Mouse (Mus musculus): ENCODE data around the gene Trrap. TPM values are rescaled to one million over a fixed set of nuclear protein-coding genes. Genes with fewer than 3 reads are reported as not detected.

Gene Trrap
- polyA plus RNA-seq, 1 experiment: 60.3 TPM

- TF ChIP-seq CTCF (IDR thresholded peaks at IDR 0.05; ENCODE audit: extremely low read depth, insufficient read length, insufficient replicate concordance, low read depth, low read length) (no peak), POLR2A (IDR thresholded peaks at IDR 0.05; ENCODE audit: low read depth, low read length) (no peak)
- 87% methylated on average over 14 of the region's 14 CpGs for WGBS
- Histone ChIP-seq H3K27me3 (ENCODE audit: control insufficient read depth, insufficient read depth, low read length) (no peaks in the 10 kb centered on the region), H3K4me1 (ENCODE audit: control insufficient read depth, insufficient read depth, insufficient read length, low read length) (no peaks in the 10 kb centered on the region), H3K4me3 (ENCODE audit: low read depth, low read length) (no peak overlapping the region), H3K27ac (ENCODE audit: insufficient read depth, low read depth, low read length) (no peak overlapping the region), H3K36me3 (ENCODE audit: control insufficient read depth, insufficient read depth, low read length) (peaks cover 71% of the 10 kb centered on the region)
These were observed 114.3 kb downstream of the Trrap start for GRCm38 (mm10) chr5:144881670-144882399.

DNA sequence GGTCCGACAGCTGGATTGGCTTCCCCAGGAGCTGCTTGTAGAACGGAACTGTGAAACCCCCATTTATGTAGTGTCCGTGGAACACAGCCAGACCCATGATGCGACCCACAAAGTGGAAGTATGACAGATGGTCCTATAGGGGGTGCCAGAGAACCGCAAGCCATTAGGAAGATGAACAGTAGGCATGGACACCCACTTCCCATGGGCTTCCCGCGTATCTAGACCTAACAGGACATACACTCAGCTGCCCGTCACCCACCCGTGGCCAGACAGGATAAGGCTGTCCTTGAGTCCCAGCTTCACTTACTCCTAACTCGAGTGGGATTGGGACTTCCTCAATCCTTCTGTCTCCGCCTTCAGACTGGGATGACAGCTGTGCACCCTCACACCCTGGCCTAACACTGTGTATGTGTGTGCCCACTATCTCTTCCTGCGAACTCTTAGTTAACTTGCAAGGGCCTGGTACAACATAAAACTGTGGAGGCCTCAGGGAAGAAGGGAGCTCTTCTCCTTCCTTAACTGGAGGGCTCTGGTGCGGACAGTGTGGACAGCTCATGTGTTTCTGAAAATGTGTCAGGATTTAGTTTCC, 117.2 kb downstream of the Trrap start:
- Histone ChIP-seq H3K27ac (ENCODE audit: insufficient read depth, low read depth, low read length) (no peak overlapping the region), H3K4me3 (ENCODE audit: low read depth, low read length) (no peak overlapping the region), H3K27me3 (ENCODE audit: control insufficient read depth, insufficient read depth, low read length) (no peaks in the 10 kb centered on the region), H3K36me3 (ENCODE audit: control insufficient read depth, insufficient read depth, low read length) (peaks cover 76% of the 10 kb centered on the region), H3K4me1 (ENCODE audit: control insufficient read depth, insufficient read depth, insufficient read length, low read length) (no peaks in the 10 kb centered on the region)
- WGBS: 77% methylated on average over 13 of the region's 13 CpGs
- TF ChIP-seq CTCF (IDR thresholded peaks at IDR 0.05; ENCODE audit: extremely low read depth, insufficient read length, insufficient replicate concordance, low read depth, low read length) (no peak), POLR2A (IDR thresholded peaks at IDR 0.05; ENCODE audit: low read depth, low read length) (no peak)

DNA sequence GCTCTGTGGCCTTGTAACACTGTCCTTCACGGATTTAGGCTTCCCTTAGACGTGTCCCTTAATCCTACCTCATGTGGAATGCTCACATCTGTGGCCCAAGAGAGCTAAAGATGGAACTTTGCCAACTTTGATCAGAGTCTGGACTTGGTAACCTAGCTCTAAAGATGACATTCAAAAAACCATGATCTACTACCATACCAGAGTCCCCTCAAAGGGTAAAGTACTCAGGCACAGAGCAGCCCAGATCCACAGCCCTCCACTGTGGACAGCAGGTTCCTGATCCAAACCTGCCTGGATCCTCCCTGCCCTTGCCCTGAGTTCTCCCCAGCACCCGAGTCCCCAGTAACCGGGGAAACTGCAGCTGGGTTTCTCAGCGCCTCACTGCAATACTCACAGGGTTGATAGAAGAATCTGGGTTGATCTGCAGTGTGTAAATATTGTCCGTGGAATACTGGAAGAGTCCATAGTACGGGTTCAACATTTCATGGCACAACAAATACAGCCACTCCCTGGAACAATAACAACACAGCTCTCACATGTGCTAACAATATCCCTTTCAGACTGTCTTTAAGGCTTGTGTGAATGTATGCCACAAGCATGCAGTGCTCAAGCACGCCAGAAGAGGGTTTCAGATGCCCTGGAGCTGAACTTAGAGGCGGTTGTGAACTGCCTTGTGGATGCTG, 118.6 kb downstream of the Trrap start:
- Histone ChIP-seq H3K4me3 (ENCODE audit: low read depth, low read length) (no peak overlapping the region), H3K27ac (ENCODE audit: insufficient read depth, low read depth, low read length) (no peak overlapping the region), H3K27me3 (ENCODE audit: control insufficient read depth, insufficient read depth, low read length) (no peaks in the 10 kb centered on the region), H3K4me1 (ENCODE audit: control insufficient read depth, insufficient read depth, insufficient read length, low read length) (no peaks in the 10 kb centered on the region), H3K36me3 (ENCODE audit: control insufficient read depth, insufficient read depth, low read length) (peaks cover 69% of the 10 kb centered on the region)
- WGBS: 73% methylated on average over 9 of the region's 9 CpGs
- TF ChIP-seq POLR2A (IDR thresholded peaks at IDR 0.05; ENCODE audit: low read depth, low read length) (no peak), CTCF (IDR thresholded peaks at IDR 0.05; ENCODE audit: extremely low read depth, insufficient read length, insufficient replicate concordance, low read depth, low read length) (no peak)

DNA sequence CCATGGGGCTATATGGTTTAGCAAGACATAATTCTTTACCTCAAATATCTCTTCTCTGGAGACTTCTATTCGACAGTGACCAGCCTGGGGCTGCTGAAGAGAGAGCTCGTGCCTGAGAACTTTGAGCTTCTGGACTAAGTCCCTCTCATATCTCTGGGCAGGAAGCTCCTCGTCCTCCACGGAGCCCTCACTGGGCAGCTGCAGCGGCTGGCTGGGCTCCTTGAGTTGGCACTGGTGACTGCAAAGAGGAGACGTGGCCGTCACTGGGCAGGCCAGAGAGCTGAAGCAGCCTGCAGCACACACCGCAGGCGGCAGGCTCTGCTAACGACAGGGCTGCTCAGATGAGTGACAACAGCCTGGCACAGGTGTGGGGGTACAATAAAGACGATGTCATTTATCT, 123.7 kb downstream of the Trrap start:
- Histone ChIP-seq H3K4me3 (ENCODE audit: low read depth, low read length) (no peak overlapping the region), H3K27ac (ENCODE audit: insufficient read depth, low read depth, low read length) (no peak overlapping the region), H3K27me3 (ENCODE audit: control insufficient read depth, insufficient read depth, low read length) (no peaks in the 10 kb centered on the region), H3K36me3 (ENCODE audit: control insufficient read depth, insufficient read depth, low read length) (peaks cover 51% of the 10 kb centered on the region), H3K4me1 (ENCODE audit: control insufficient read depth, insufficient read depth, insufficient read length, low read length) (no peaks in the 10 kb centered on the region)
- 72% methylated on average over 11 of the region's 11 CpGs for whole genome bisulfite sequencing
- TF ChIP-seq CTCF (IDR thresholded peaks at IDR 0.05; ENCODE audit: extremely low read depth, insufficient read length, insufficient replicate concordance, low read depth, low read length) (no peak), POLR2A (IDR thresholded peaks at IDR 0.05; ENCODE audit: low read depth, low read length) (no peak)

- H3K36me3 ChIP-seq (ENCODE audit: control insufficient read depth, insufficient read depth, low read length): peaks cover 45% of the 10 kb centered on the region
- WGBS: 92% methylated on average over 7 of the region's 7 CpGs
- TF ChIP-seq CTCF (IDR thresholded peaks at IDR 0.05; ENCODE audit: extremely low read depth, insufficient read length, insufficient replicate concordance, low read depth, low read length) (no peak), POLR2A (IDR thresholded peaks at IDR 0.05; ENCODE audit: low read depth, low read length) (no peak)
These were observed 130.3 kb downstream of the Trrap start for GRCm38 (mm10) chr5:144897881-144898280.

DNA sequence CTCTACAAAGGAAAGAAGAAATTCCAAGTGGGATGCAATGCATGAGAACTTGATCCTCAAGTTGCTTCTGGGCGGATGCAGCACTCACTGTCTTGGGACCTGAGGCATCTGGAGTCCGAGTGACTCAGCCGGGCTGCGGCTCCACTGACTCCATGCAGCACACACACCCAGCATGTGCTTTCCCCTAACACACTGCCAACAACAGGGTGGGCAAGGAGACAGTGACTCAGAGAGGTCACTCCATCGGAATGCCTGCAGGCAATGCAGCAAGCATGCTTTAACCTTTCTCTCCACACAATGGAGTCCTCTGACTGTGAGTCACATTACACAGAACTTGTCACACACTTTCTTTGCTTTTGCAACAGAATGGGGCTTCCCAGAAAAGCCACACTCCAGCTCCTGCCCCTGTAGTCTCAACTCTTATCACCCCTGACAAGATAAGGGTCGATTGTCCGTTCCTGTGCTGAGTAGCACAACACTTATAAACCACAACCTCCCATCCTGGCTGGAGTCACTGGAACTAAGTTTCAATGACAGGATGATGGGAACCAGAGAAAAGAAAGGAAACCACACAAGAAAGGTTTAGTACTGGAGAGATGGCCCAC, 131.0 kb downstream of the Trrap start:
- H3K27me3 ChIP-seq (ENCODE audit: control insufficient read depth, insufficient read depth, low read length): no peaks in the 10 kb centered on the region
- TF ChIP-seq POLR2A (IDR thresholded peaks at IDR 0.05; ENCODE audit: low read depth, low read length) (no peak), CTCF (IDR thresholded peaks at IDR 0.05; ENCODE audit: extremely low read depth, insufficient read length, insufficient replicate concordance, low read depth, low read length) (no peak)
- no peak overlapping the region for H3K27ac ChIP-seq (ENCODE audit: insufficient read depth, low read depth, low read length)
- H3K4me3 ChIP-seq (ENCODE audit: low read depth, low read length): no peak overlapping the region
- H3K4me1 ChIP-seq (ENCODE audit: control insufficient read depth, insufficient read depth, insufficient read length, low read length): no peaks in the 10 kb centered on the region; the same call in 1 of the 2 replicates
- WGBS: 61% methylated on average over 7 of the region's 7 CpGs
- H3K36me3 ChIP-seq (ENCODE audit: control insufficient read depth, insufficient read depth, low read length): peaks cover 39% of the 10 kb centered on the region

More at GRCm38 (mm10) chr5:144897881-144898280, 130.3 kb downstream of the Trrap start:
- no peaks in the 10 kb centered on the region; the same call in 1 of the 2 replicates for H3K4me1 ChIP-seq (ENCODE audit: control insufficient read depth, insufficient read depth, insufficient read length, low read length)
- no peak overlapping the region for H3K4me3 ChIP-seq (ENCODE audit: low read depth, low read length)
- H3K27me3 ChIP-seq (ENCODE audit: control insufficient read depth, insufficient read depth, low read length): no peaks in the 10 kb centered on the region
- no peak overlapping the region for H3K27ac ChIP-seq (ENCODE audit: insufficient read depth, low read depth, low read length)

Data from small intestine, adult 2 months (tissue).